Mouse (Mus musculus) myocyte (in vitro differentiated cells): ENCODE measurements around the gene Mc1r. TPM values are rescaled to one million over a fixed set of nuclear protein-coding genes. Genes with fewer than 3 reads are reported as not detected.

Source experiments
- H3K27me3 ChIP-seq: one replicate; pipeline ENCODE4 v1.6.1; 2011; ENCODE audit not compliant: control insufficient read depth, insufficient read depth, insufficient read length
- H3K36me3 ChIP-seq: one replicate; pipeline ENCODE4 v1.6.1; 2011; ENCODE audit not compliant: control insufficient read depth, insufficient read depth
- H3K4me2 ChIP-seq: one replicate; pipeline ENCODE4 v1.6.1; 2011; ENCODE audit warnings: low read depth, control low read depth
- H3K4me3 ChIP-seq: one replicate; pipeline ENCODE4 v1.5.1; 2011; ENCODE audit warnings: mild to moderate bottlenecking, control low read depth, moderate library complexity
- H3K79me2 ChIP-seq: one replicate; pipeline ENCODE4 v1.6.1; 2011; ENCODE audit not compliant: control insufficient read depth, insufficient read depth
- H3ac ChIP-seq: one replicate; pipeline ENCODE4 v1.6.1; 2011; ENCODE audit not compliant: control insufficient read depth, insufficient read length
- CEBPB ChIP-seq: IDR thresholded peaks from 2 replicates; pipeline ENCODE4 v1.6.1; 2011; ENCODE audit warnings: mild to moderate bottlenecking, moderate library complexity; ENCODE audit not compliant: poor library complexity, insufficient read depth, severe bottlenecking
- E2F4 ChIP-seq: IDR thresholded peaks from one replicate; pipeline ENCODE4 v1.6.1; 2011; ENCODE audit warnings: mild to moderate bottlenecking, control low read depth, moderate library complexity; ENCODE audit not compliant: insufficient read depth
- MAX ChIP-seq: IDR thresholded peaks from one replicate; pipeline ENCODE4 v1.6.1; 2011; ENCODE audit warnings: low read depth, mild to moderate bottlenecking, control low read depth
- MYOD1 ChIP-seq, 3 experiments: IDR thresholded peaks; one replicate each; pipeline ENCODE4 v1.6.1; 2011; ENCODE audit warnings: control low read depth in 2 of 3, low read depth in 2 of 3, mild to moderate bottlenecking in 2 of 3, moderate library complexity in 1 of 3; ENCODE audit not compliant: insufficient read length in 2 of 3, control insufficient read depth in 1 of 3
- MYOG ChIP-seq, 3 experiments: IDR thresholded peaks; one replicate each; pipeline ENCODE4 v1.6.1; 2011; ENCODE audit warnings: control low read depth in 2 of 3, low read depth in 2 of 3, mild to moderate bottlenecking in 2 of 3; ENCODE audit not compliant: insufficient read length in 2 of 3, control insufficient read depth in 1 of 3, insufficient read depth in 1 of 3
- POLR2A ChIP-seq: IDR thresholded peaks from one replicate; pipeline ENCODE4 v1.6.1; 2011; ENCODE audit warnings: low read depth, mild to moderate bottlenecking, control low read depth, moderate library complexity; ENCODE audit not compliant: insufficient read length
- POLR2AphosphoS2 ChIP-seq: IDR thresholded peaks from one replicate; pipeline ENCODE4 v1.6.1; 2011; ENCODE audit warnings: low read depth, control low read depth; ENCODE audit not compliant: insufficient read length
- REST ChIP-seq: IDR thresholded peaks from one replicate; pipeline ENCODE4 v1.6.1; 2011; ENCODE audit warnings: mild to moderate bottlenecking, control low read depth, moderate library complexity; ENCODE audit not compliant: insufficient read depth, insufficient read length
- SRF ChIP-seq: IDR thresholded peaks from one replicate; pipeline ENCODE4 v1.6.1; 2011; ENCODE audit warnings: low read depth; ENCODE audit not compliant: control insufficient read depth, insufficient read length
- TCF12 ChIP-seq: IDR thresholded peaks from one replicate; pipeline ENCODE4 v1.6.1; 2011; ENCODE audit warnings: mild to moderate bottlenecking, control low read depth; ENCODE audit not compliant: poor library complexity, insufficient read depth, severe bottlenecking
- TCF3 ChIP-seq: IDR thresholded peaks from one replicate; pipeline ENCODE4 v1.6.1; 2011; ENCODE audit warnings: low read depth, control low read depth; ENCODE audit not compliant: insufficient read length
- USF1 ChIP-seq: IDR thresholded peaks from one replicate; pipeline ENCODE4 v1.6.1; 2011; ENCODE audit warnings: low read depth, mild to moderate bottlenecking, control low read depth, moderate library complexity
- polyA plus RNA-seq: library from polyadenylated mRNA; unstranded; fragments of >200 nt; fragmentation: generic; extraction: Trizol; gene quantifications from one replicate; pipeline ENCODE4 v1.2.1, GENCODE M21; 2012; ENCODE audit warnings: missing spikeins

Mc1r gene
- polyA plus RNA-seq, result 0.02 TPM

DNA sequence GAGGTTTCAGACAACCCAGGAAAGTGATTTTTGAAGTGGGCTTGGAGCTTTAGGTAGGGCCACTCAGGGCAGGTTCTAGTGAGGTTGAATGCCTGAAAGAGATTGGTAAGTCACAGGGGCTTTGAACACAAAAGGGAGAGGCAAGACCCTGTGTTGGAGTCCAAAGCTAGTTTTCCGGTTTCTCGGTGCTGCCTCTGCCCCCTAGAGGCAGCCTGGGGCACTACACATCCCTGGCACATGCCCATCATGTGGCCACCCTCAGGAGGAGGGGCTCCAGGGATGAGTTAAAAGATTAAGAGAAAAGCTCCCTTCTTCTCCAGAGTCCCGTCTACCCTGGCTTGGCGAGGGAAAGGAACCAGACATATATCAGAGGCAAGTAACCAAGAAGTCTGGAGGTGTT is at the start of gene Mc1r:
Gene Mc1r (plus strand): TSS at position 322 of the 400 bp plus-strand sequence.
- no peak within 1 kb of the TSS for H3K4me3 ChIP-seq

GRCm38 (mm10) chr8:123361082-123361739 is 45.7 kb upstream of the Mc1r start:
- Histone ChIP-seq H3K79me2 (no peaks in the 10 kb centered on the region), H3K4me3 (no peak overlapping the region), H3K36me3 (no peaks in the 10 kb centered on the region), H3K27me3 (no peaks in the 10 kb centered on the region), H3K4me2 (no peak overlapping the region), H3ac (no peak overlapping the region)
- no peak for TF ChIP-seq POLR2AphosphoS2
- no peak for TF ChIP-seq CEBPB
- TF ChIP-seq MYOG (IDR thresholded peaks at IDR 0.05; ENCODE audit: control insufficient read depth in 1 of 3, insufficient read depth in 1 of 3, insufficient read length in 2 of 3, low read depth in 2 of 3), result no peak
- no peak for TF ChIP-seq TCF3
- no peak for TF ChIP-seq E2F4
- no peak for TF ChIP-seq MAX
- TF ChIP-seq REST, result no peak
- no peak for TF ChIP-seq POLR2A
- no peak for TF ChIP-seq TCF12
- TF ChIP-seq SRF, result no peak

More for the DNA sequence above, at the start of gene Mc1r:
- Histone ChIP-seq H3K27me3 (no peaks in the 10 kb centered on the region), H3K79me2 (no peaks in the 10 kb centered on the region), H3K4me2 (peak within 1 kb of the TSS; percentile 36), H3K36me3 (peaks cover 12% of the 10 kb centered on the region), H3ac (no peak within 1 kb of the TSS)
- TF ChIP-seq MAX (no peak), USF1 (peak; percentile 36)

- H3K4me2 ChIP-seq, result peak within 1 kb of the TSS; percentile 99
- H3K4me3 ChIP-seq, result peak within 1 kb of the TSS; percentile 93
- H3K36me3 ChIP-seq, result peaks cover 3% of the 10 kb centered on the region
- no peaks in the 10 kb centered on the region for H3K27me3 ChIP-seq
- TF ChIP-seq REST, result no peak
- TF ChIP-seq E2F4, result no peak
- no peak for TF ChIP-seq TCF12
- TF ChIP-seq MYOD1 (IDR thresholded peaks at IDR 0.05; ENCODE audit: control insufficient read depth in 1 of 3, insufficient read length in 2 of 3, low read depth in 2 of 3), result peak in 2 of 3 experiments; percentile 32 to 82
- TF ChIP-seq SRF, result peak; percentile 44
- TF ChIP-seq POLR2A, result peak; percentile 80
- no peak for TF ChIP-seq USF1
- peak; percentile 89 for TF ChIP-seq POLR2AphosphoS2
- TF ChIP-seq TCF3, result no peak
- TF ChIP-seq MYOG (IDR thresholded peaks at IDR 0.05; ENCODE audit: control insufficient read depth in 1 of 3, insufficient read depth in 1 of 3, insufficient read length in 2 of 3, low read depth in 2 of 3), result peak in 2 of 3 experiments; percentile 17 to 47
- TF ChIP-seq CEBPB, result no peak
- H3ac ChIP-seq, result peak within 1 kb of the TSS; percentile 70
- peaks cover 41% of the 10 kb centered on the region for H3K79me2 ChIP-seq
These were observed 33.3 kb upstream of the Mc1r start, which contains the start of gene Tcf25 for GRCm38 (mm10) chr8:123373403-123374238. Gene Tcf25, plus strand, starts transcription at chr8:123373753.

DNA sequence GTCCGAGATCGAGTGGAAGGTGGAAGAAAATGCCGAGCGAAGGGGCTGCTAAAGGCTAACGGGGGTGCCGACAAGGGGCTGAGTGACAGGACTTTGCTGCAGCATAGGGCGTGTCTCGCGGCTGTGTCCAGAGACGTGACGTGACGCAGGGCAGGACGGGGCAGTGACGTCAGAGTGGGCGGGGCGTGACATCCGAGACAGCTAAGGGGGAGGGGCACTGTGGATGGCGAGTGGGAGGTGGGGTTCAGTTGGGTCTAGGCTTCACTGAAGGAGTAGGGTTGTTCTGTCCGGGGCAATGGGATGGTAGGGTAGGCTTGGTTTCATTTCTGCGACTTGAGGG is 32.7 kb upstream of the Mc1r start:
- H3K4me3 ChIP-seq, result peak overlapping the region; percentile 93
- TF ChIP-seq CEBPB (no peak), TCF3 (no peak), SRF (peak; percentile 61), TCF12 (no peak), POLR2AphosphoS2 (peak; percentile 92), USF1 (no peak), MYOD1 (IDR thresholded peaks at IDR 0.05; ENCODE audit: control insufficient read depth in 1 of 3, insufficient read length in 2 of 3, low read depth in 2 of 3) (peak in 1 of 3 experiments; percentile 14), REST (no peak), MYOG (IDR thresholded peaks at IDR 0.05; ENCODE audit: control insufficient read depth in 1 of 3, insufficient read depth in 1 of 3, insufficient read length in 2 of 3, low read depth in 2 of 3) (no peak), POLR2A (peak; percentile 87), MAX (no peak)
- peak overlapping the region; percentile 99 for H3K4me2 ChIP-seq
- peak overlapping the region; percentile 70 for H3ac ChIP-seq
- peaks cover 3% of the 10 kb centered on the region for H3K36me3 ChIP-seq
- H3K79me2 ChIP-seq, result peaks cover 46% of the 10 kb centered on the region
- no peaks in the 10 kb centered on the region for H3K27me3 ChIP-seq

DNA sequence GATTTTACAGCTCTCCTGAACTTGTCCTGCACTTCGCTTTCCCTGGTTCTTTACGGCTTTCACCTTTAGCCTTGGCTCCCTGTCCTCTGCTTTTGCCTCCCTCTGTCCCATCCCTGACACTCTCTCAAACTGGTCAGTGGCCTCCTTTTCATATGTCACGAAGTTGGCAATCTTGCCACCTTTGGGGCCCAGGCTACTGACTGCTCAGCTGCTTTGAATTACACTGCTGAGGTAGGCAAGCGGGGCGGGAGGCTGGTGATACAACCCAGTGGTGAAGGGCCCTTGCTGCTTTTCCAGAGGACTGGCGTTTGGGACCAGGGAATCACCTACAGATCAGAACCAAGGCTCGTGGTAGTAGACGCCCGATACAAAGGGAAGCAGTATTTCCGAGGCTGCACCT is 31.2 kb upstream of the Mc1r start:
- Histone ChIP-seq H3K4me3 (no peak overlapping the region), H3K27me3 (no peaks in the 10 kb centered on the region)

More for the DNA sequence above, 31.2 kb upstream of the Mc1r start:
- Histone ChIP-seq H3K36me3 (peaks cover 7% of the 10 kb centered on the region), H3K4me2 (peak overlapping the region; percentile 99), H3ac (no peak overlapping the region), H3K79me2 (peaks cover 61% of the 10 kb centered on the region)
- no peak for TF ChIP-seq TCF12
